Mouse (Mus musculus) cerebellum, adult 11 months (tissue): ENCODE measurements around the gene Rassf5.

Experiments
- DNase-seq: peaks from one replicate; pipeline ENCODE4 v3.0.0; 2022

Rassf5 gene

DNA sequence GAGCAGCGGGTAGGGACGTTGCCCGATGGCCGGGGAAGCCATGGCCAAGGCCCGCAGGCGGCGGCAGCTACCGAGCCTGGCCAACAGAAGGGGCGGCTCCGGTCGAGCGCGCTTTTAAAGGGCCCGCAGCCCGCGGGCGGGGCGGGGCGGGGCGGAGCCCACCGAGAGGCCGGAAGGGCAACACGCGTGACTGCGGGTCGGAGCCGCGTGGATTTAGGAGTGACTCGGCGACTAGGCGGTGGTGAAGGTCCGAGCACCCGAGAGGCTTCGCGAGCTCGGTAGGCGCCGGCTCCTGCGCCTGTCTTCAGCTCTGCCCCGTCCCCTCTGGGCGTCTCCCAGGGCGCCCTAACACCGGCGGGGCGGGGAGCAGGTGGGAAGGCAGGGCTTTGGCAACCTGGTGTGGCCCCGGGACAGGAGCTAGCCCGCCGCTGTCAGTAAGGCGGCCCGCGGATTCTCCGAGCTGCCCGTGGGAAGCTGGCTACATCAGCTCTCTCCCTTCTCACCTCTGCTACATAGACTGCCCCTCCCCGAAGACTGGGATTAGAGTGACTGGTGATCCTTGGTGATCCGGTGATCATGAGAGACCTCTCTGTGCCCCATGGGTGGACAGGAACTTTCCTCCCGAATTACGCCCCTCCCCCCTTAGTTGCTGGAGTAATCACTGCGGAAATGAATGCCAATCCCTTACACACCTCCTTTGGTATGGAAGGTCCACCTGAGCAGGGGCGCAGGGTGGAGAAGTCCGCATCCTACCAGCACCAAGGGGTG lies at the start of gene Rassf5:
Rassf5 (minus strand) TSS at position 170 of the 768 bp plus-strand sequence.
- DNase-seq, result peak; percentile 86

DNA sequence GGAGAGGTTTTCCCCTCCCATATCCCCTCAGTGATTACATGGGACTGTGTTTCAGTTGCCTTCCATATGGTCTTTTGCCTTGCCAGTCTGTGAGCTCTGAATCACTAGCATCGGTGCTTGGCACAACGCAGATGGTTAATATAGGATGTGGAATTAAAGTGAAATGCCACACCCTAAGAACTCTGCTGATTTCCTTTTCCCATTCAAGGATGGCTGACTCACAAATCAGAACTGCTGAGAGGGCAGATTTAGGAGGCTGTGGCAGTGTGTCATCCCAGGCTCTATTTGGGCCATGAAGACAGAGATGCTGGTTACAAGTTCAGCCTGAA lies 48.8 kb upstream of the Rassf5 start:
- no peak for DNase-seq

DNA sequence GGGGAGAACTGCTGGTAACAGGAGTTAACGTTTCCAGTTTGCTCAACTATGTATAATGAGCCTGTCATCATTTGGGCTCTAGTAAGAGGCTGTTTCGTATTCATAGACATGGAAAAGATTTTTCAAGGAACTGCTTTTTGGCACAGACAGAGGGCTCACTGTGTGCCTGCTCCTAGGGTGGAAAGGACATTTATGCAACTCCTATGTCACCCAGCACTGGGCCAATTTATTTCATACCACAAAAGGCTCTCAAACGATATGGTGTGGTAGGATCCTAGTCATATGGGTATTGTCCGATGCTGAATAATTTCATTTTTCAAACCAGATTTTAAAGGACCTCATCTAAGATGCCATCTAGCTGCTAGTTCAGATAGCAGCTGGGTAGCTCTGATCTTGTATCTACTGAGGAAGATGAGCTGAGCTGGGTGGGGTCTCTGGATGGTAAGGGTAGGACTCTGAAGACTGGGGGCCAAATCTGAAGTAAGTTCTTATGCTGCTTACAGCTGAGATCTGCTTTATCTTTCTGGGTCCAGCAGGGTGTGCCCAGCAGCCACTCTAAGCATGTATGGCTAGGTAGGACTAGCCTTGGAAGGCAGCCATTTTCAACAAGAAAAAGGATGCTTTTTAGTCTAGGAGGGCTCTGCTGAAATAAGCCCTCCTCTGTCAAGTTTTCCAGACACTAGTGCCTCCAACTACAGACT lies 48.3 kb upstream of the Rassf5 start:
- no peak for DNase-seq

DNA sequence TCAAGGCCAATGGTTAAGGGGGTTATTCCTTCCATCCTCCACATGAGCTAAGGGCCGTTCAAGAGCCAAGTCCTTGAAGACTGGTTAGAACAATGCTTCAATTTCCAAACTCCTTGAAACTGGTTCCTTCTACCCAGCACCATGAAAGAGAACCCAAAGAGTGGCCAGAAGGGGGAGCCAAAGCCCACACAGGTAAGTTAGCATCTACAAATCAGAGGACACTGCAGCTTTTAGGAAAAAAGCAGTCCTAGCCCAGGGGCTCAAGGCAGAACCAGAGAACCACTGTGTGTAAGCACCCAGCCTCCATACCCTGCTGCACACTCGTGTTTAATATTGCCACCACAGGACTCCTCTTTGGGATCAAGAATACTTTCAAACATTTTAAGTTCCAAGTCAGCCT lies 45.6 kb upstream of the Rassf5 start:
- peak; percentile 73 for DNase-seq

DNA sequence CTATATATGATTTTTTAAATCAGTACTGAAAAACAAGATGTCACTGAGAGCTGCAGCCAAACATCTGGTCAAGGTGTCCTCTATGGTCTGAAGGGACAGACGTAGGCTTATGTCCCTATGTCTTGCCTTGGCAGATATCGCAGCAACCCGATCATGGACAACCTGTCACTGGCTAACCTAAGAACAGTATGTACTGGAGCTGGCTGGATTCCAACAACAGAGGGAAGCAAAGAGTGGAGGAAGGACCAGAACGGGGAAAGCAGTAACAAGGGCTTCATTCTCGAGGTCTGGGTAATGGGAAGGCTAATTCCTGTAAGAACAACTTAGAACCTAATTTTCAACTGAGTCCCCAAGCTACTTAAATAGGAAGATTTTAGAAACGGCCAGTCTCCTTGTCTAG lies 43.9 kb upstream of the Rassf5 start:
- no peak for DNase-seq

DNA sequence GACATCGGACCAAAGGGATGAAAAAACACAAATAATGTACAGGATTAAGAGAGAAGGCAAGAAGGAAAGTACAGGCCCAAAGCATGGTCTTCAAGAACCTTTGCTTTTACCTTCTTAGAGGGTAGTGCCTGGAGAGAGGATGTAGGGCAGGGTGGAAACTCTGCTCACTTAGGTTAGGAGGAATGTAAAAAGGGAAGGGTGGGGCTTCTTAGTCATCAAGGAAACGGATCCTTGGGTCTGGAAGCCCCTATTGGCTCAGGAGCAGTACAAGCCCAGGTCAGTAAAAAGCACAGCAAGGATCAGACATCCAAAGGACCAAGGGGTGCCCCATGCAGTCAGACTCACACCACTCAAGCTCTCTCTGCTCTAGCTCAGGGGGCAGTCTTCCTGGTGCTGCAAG lies 42.2 kb upstream of the Rassf5 start:
- no peak for DNase-seq

DNA sequence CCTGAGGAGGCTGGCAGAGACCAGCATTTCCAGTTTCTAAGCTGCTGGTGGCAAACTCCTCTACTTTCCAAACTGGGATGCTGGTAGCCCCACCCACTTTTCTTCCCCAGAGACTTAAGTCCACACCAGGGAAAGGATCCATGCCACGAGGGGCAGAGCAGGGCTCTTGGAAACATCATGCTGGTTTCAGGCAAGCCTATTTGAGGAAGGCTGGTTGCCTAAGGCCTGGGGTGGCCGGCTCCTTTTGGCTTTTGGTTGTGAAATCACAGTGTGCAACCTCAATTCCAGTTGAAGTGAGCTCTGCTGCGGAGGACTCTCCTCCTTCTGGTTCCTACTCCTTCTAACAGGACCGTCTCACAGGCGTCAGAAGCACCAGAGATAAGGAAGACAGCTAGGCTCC lies 41.7 kb upstream of the Rassf5 start:
- DNase-seq, result no peak

DNA sequence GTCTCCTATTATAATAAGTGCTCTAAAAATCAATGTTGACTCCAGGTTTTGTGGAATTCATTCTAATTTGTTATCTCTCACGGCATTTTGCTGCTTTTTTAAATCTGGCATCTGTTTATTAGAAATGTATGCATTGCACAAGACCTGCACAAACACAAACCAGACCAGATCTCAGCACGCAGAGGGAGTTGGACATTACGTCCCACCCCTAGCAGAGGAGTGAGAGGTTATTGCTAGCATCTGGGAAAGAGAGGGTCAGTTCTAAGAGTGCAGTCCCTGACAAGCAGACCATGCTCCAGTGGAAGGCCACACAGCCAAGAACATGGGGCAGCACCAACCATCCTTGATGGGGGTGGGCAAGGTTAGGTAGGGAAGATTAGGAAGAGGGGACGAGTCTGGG lies 39.6 kb upstream of the Rassf5 start:
- no peak for DNase-seq

DNA sequence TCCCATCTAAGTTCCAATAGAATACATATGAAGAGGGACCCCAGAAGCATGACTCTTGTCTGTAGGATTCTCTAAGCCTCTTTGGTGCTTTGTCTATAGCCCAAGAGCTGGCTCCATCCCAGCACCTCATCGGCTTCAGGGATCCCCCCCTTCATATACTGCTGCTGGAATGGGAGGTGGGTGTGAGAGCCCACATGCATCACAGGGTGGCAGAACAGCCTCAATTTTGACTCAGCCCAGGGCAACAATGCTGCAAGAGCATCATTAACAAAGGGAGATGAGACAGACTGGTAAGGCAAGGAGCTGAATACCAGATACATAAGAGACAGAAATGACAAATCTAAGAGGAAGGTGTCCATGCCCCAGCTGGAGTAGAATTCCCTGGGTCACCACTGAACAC lies 39.1 kb upstream of the Rassf5 start:
- DNase-seq, result no peak

DNA sequence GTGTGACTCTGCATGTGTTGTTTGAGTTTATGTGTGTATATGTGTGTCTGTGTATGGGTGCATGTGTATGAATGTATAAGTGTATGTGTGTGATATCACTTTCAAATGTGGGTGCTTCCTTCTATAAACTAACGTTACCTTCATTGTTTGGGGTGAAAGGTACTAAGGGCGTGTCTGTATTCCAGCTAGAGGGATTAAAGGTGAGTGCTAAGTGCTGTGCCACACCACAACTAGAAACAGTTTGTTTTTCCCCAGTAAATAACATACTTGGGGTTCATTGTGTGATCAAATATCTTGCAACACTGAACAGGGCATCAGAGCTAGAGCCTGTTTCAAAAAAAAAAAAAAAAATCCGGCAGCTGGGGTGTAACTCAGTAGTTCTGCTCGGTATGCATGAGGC lies 36.7 kb upstream of the Rassf5 start:
- DNase-seq, result no peak

DNA sequence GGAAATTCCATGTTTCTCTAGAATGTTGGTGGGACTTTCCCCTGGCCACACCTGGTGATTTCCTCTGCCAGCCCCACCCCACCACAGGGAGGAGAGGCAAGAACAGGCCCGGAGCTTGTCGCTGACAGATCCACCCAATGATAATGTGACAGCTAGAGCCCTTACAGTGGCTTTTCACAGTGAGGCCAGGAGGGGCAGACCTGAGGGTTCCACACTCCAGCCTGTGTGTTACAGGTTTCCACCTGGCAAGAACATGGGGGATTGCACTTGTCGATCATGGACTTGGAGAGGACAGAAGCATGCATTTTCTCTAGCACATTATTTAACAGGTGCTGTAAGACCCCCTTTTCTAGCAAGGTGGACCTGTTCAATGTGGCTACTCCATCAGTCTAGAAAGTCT lies 35.2 kb upstream of the Rassf5 start:
- DNase-seq, result no peak

DNA sequence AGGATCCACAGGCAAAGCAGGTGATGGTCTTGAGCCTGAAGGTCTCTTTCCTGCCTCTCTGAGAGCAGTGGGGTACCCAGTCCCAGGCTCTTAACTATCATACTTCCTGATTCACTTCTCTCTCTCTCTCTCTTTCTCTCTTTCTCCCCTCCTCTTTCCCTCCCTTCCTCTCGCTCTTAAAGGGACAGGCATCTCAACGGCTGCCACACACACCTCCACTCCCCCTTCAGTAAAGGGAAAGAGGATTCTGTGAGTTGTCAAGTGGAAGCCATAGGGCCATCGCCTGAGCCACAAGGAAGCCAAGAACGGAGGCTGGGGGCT lies 34.4 kb upstream of the Rassf5 start, which contains the start of gene Ikbke:
Ikbke (minus strand) TSS at position 151 of the 321 bp plus-strand sequence.
- DNase-seq, result no peak

DNA sequence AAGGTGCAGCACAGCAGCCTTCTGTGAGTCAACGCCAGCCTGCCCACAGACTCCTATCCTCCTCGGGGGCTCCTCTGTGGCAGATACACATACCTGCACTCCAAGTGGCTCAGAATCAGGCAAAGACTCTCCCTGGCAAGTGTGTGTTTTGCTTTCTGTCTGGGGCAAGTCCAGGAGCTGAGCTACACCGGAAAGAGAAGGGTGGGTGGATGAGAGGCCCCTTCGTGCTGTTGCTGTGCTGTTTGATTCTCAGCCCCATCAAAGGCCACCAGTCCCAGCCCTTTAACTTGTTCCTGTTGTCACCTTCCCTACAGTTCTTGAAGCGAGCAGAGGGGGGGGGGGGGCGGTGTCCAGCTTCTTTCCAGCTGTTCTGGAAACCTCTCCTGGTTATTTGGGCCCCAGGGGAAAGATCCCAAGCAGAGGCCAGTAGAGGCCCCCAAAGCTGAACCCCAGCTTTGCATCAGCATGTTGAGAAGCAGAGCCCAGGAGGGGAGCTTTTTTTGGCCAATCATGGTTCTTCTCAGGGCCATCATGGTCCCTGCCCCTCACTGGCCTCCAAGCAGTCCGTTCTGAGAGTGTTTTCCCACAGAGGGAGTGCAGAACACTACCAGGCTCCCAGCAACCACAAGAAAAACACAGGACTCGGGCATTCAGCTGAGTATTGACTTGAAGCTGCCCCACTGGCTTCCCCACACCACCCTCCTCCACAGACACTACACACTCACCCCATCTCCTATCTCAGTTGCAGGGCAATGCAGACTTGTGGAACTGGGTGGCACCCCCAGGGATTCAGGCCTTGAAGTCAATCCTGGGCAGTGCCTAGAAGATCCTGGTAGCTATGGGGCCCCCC lies 33.8 kb upstream of the Rassf5 start:
- DNase-seq, result no peak

DNA sequence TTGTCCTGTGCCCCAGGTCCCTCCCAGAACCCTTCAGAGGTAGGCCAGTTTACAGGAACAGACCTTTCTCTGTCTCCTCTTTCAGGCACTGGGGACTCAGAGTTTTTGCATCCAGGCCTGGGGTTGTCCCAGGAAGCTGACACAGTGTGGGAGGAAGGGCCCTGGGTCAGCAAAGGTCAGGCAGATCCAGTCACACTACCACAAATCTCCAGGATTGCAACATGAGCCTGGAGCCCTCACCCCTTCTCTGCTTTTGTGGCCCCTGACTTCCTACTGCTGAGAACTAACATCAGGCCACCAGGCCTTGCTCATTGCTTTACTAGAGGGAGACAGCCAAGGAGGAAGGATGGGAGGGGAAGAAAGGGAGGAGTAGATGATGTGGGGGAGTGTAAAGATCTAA lies 31.8 kb upstream of the Rassf5 start:
- no peak for DNase-seq

DNA sequence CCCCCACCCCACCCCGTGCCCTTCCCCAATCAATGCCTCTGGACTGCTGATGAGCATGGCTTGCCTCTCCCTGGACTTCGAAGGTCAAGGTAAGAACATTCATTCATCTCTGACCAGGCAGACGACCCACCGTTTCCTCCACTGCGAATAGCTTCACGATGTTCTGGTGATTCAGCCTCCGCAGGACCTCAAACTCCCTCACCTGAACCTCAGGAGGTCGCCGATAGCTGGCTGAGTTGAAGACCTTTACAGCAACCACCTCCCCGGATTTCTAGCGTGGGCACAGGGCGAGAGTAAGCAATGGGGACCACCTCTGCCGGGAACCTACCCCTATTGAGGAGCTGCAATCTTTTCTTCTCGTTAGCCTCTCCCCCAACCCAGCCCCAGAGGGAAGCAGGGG lies 30.5 kb upstream of the Rassf5 start:
- no peak for DNase-seq

DNA sequence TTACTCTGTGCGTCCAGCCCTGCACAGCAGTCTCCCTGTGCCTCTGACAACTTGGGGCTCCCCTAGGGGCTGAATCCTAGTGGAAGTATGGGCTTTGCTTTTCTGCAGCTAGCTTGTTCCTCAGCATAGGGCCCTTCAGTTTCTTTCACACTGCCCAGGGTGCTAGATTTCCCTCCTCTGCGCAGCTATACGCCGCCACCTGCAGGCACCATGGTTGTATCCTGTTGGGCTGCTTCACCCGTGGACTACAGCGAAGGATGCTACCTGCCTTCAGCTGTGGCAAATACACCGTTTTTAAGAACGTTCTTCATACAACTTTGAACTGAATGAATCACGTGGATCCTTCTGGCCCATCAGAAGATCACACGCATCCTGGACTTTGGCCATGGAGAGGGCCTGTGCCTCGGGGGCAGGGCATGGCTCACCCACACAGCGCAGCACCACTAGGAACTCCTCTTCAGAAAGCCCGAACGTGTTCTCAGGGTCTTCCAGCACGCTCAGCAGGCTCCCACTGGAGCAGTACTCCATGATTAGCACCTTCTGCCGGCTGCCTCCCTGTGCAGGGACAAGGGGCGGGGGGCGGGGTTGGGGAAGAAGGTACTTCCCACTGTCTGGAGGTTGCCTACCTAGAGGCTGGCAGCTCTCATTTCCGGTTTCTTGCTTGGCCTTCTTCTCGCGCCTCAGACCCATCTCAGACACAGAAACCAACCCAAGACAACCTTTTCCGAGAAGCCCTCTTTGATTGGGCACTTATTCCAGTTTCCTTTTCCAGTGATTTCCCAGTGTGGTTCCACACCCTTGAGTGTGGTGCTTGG lies 29.9 kb upstream of the Rassf5 start:
- no peak for DNase-seq

DNA sequence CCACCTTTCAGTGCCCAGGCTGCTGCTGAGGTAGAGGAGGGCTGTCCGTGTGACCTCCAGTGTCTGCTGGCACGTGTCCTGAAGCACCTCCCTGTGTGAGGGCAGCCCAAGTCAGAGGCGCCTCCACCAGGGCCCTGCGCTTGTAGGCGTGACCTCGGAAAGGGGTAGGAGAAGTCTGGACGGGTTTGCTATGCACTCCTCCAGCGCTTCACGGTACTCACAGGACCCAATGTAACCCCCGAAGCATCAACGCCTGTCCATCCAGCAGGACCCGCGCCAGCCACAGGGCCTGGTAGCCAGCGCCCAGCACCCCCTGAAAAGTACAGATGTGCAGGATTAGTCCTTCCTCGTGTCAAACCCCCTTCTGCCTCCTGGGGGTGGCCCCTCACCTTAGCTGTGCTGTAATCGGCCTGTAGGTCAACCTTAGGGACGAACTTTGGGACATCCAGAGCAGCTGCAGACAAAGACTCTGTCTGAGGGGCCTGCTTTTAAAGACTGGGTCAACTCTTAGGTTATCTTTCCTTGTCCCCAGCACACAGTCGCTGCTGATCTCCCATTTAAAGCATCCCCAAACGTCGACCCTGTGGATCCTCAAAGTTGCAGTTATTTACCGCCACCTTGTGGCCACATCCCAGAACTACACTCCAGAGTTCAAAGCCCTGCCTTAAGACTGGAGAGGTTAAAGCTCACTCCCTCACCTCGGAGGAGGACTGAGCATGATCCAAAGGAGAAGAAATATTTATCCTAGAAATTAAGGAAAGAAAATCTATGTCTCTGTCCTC lies 24.9 kb upstream of the Rassf5 start:
- DNase-seq, result peak; percentile 73

DNA sequence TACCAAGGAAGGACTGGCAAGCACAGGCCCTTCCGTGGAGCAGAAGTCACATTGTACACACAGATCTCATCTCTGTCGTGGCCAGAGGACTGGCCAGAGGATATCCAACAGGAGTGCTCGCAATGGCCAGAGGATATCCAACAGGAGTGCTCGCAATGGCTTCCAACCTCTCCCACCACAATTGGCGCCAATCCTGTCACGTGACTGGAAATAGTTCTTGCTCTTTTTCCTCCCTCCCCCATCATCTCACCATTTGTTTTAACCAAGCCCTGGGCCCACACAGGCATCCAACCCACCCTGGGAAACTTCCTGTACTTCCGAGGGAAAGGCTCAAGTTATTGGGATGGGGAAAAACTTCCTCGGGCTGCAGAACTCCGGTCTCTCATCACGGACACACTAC lies 23.7 kb upstream of the Rassf5 start:
- no peak for DNase-seq

DNA sequence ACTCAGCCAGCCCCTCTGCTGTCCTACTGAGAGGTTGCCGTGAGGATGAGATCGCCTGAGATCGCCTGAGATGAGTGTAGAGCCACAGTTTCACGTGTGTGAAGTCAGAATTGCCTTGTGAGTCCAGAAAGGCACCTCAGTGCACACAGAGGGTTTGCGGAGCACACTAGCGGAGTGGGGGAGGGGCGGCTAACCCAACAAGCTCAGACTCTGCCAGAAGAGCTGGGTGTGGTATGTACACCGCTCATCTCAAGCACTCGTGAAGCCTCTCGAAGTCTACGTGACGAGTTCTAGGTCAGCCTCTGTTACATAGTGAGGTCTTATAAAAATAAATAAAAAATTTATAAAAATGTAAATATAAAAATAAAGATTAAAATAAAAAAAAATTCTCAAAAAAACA lies 18.8 kb upstream of the Rassf5 start:
- no peak for DNase-seq

DNA sequence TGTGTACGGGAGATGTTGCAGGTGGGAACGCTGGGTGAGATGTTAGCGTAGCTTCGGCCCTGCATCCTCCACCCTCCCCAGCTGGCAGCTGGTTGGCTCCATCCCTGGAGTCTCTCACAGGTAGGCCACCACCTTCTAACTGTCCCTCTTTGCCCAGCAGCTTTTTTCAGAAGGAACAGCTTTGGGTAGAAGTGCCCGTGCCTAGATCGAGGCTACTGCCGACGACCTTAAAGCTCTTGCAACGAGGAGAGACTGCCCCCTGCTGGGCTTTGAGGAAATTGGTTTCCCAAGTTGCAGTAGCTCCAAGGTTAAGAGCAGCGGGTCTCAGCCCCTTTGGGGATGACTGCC lies 15.2 kb upstream of the Rassf5 start:
- peak; percentile 59 for DNase-seq

DNA sequence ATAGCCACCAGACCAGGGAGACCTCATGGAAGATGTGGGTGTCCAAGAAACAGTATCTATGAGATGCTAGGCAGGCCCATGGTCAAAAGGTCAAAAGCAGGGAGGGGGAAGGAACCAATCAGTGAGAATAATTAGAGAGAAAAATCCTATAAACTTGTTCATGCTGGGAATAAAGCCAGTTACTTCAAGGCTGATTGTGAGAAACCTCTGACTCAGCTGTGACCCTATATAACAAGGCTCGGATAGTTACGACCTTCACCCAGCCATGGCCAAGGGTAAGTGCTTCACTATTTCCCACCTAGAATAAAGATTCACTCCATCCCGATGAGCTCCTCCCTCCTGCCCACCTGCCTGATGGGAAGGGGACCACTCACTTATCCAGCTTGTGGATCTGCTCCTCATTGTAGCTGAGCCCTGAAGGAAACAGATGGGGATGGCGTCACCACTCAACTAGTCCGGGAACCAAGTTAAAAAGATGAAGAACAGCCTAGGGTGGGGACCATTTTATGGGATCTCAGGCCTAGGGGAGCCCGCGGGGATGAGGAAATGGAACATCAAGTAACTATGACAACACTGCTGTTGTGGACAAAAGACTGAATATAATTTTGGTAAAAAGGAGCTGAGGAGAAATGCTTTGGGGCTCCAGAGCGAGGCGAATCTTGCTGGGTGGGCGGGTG lies 14.7 kb upstream of the Rassf5 start:
- DNase-seq, result no peak

DNA sequence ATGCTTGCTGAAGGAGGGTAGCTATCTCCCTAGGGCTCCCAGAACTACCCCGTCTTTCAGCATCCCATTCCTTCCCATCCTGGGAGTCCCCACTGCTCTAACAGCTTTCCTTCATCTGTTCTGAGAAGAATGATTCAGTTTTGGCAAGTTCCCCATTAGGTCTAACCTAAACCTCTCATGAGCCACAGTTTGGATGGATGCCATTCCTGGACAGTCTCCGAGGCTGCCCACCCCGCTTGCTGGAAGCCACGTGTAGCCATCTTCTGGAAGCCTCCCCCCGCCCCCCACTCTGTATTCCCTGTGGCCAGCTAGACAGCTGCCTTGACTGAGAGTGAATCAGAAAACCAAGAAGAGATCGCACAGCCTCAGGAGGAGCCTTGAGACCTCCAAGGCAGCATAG lies 12.2 kb upstream of the Rassf5 start:
- DNase-seq, result no peak
